Mouse (Mus musculus) adrenal gland, postnatal 10 days (tissue): ENCODE data around the gene Pou6f1. TPM values are rescaled to one million over a fixed set of nuclear protein-coding genes. Genes with fewer than 3 reads are reported as not detected.

ENCODE experiments used
- microRNA-seq: library from miRNA; unstranded; fragments of <30 nt; microRNA quantifications from one replicate; pipeline ENCODE4 v1.2.0, GENCODE M21; 2021
- total RNA-seq, 2 experiments: library from RNA; stranded (reverse); gene quantifications; 2 replicates each; pipeline ENCODE4 v1.2.3; 2021

Gene Pou6f1
- total RNA-seq, 2 experiments from 2014 or later = 22.0 to 29.0 TPM

Small RNA genes lying within 50 kb of the gene (microRNA-seq; reads per million reads assigned to microRNA genes)
- not detected for gene Mir6961

Other genes with a start within 250 kb of the Pou6f1 start
- gene Methig1, start 246.8 kb downstream of the Pou6f1 start, total RNA-seq = under 1 TPM in 1 of 2 experiments, not detected in 1; 0.67 TPM
- 1 to 10 TPM; 1.2 to 1.8 TPM for gene Mettl7a2, start 246.8 kb downstream of the Pou6f1 start, total RNA-seq
- under 1 TPM in 1 of 2 experiments, not detected in 1; 0.70 TPM for gene Higd1c, start 235.4 kb downstream of the Pou6f1 start, total RNA-seq
- under 1 TPM in 1 of 2 experiments, not detected in 1; 0.09 TPM for gene Gm5475, start 177.8 kb downstream of the Pou6f1 start, total RNA-seq
- gene Slc11a2, start 174.9 kb downstream of the Pou6f1 start, total RNA-seq = 10 to 100 TPM; 60.6 to 72.7 TPM
- gene Letmd1, start 131.0 kb downstream of the Pou6f1 start, total RNA-seq = 100 to 1,000 TPM; 298 to 353 TPM
- 1 to 10 TPM; 4.4 to 5.5 TPM for gene Csrnp2, start 104.5 kb downstream of the Pou6f1 start, total RNA-seq
- gene Tfcp2, start 48.0 kb downstream of the Pou6f1 start, total RNA-seq = 10 to 100 TPM; 18.1 to 24.6 TPM
- gene Dazap2, start 15.4 kb upstream of the Pou6f1 start, total RNA-seq = 100 to 1,000 TPM; 171 to 182 TPM
- gene Smagp, start 37.0 kb upstream of the Pou6f1 start, total RNA-seq = 10 to 100 TPM; 29.6 to 41.6 TPM
- 1 to 10 TPM; 5.5 to 5.8 TPM for gene Bin2, start 69.6 kb upstream of the Pou6f1 start, total RNA-seq
- 10 to 100 TPM; 22.1 to 23.9 TPM for gene Cela1, start 87.9 kb upstream of the Pou6f1 start, total RNA-seq
- 1 to 10 TPM; 9.6 to 9.9 TPM for gene Galnt6, start 129.4 kb upstream of the Pou6f1 start, total RNA-seq
- 10 to 100 TPM in 1 of 2 experiments, 1 to 10 TPM in 1; 9.5 to 12.6 TPM for gene Slc4a8, start 161.8 kb upstream of the Pou6f1 start, total RNA-seq